Mouse (Mus musculus): ENCODE measurements around the gene Ube2m. TPM values are rescaled to one million over a fixed set of nuclear protein-coding genes. Genes with fewer than 3 reads are reported as not detected.

Ube2m gene
- total and polyA plus RNA-seq, 2 experiments from 2014 or later: 146 to 383 TPM

GRCm38 (mm10) chr7:13023928-13024731 is 13.9 kb downstream of the Ube2m start:
- DNase-seq (ENCODE audit: low spot score) (peak; percentile 97), ATAC-seq (ENCODE audit: low FRiP score) (peak; percentile 92)
- H3K27ac ChIP-seq (ENCODE audit: low read depth, low read length): peak overlapping the region; percentile 99
- peaks cover 26% of the 10 kb centered on the region for H3K36me3 ChIP-seq (ENCODE audit: insufficient read depth, low read length)
- TF ChIP-seq CTCF (IDR thresholded peaks at IDR 0.05): peak; percentile 28
- H3K27me3 ChIP-seq (ENCODE audit: insufficient read depth, low read length): no peaks in the 10 kb centered on the region
- H3K9me3 ChIP-seq (ENCODE audit: low read length): no peaks in the 10 kb centered on the region
- under 1% methylated on average over 78 of the region's 95 CpGs for WGBS
- H3K4me1 ChIP-seq (ENCODE audit: insufficient read depth, low read length): peaks cover 5% of the 10 kb centered on the region; the same call in 1 of the 2 replicates
- peak overlapping the region; percentile 93 for H3K9ac ChIP-seq (replicated peaks; ENCODE audit: low read length, poor library complexity, severe bottlenecking)
- H3K4me2 ChIP-seq (ENCODE audit: low read depth, low read length, poor library complexity, severe bottlenecking): peak overlapping the region; percentile 96
- peak overlapping the region; percentile 85 for H3K4me3 ChIP-seq (ENCODE audit: low read depth, low read length)

DNA sequence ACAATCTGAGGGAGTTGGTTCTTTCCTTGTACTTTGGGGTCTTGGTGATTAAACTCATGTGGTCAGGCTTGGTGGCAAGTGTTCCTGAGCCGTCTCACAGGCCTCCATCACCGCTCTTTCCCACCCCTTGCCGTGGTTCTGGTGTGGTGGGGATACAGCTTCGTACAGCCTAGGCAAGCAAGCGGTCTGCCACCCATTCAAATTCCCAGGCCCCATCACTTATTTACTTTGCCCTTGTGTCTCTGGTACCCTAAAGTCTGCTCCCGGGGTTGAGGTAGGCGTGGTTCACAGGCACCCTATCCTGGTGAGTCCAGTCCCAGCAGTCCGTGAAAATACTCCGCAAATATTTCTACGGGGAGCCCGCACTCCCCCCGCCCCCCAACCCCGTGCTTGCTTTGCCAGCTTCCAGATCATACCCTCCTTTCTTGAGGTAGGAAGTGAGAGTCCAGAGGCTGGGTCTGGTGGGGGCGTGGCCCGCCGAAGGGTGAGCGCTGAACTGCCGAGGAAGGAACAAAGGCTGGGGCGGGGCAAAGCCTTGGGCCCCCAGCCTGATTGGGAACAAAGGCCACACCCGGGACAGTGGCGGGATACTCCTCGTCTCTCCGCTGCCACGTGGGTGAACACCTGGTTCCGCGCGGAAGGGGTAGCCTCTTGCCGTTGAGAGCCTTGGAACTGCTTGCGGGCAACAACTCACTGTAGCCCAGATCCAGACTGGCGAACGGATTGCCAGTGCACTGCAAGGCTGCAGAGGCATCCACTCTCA is 15.1 kb downstream of the Ube2m start:
- no peak for TF ChIP-seq CTCF (IDR thresholded peaks at IDR 0.05)

GRCm38 (mm10) chr7:13015217-13015616 is 22.9 kb downstream of the Ube2m start:
- Histone ChIP-seq H3K27ac (ENCODE audit: low read depth, low read length) (no peak overlapping the region), H3K9me3 (ENCODE audit: low read length) (no peaks in the 10 kb centered on the region), H3K4me3 (ENCODE audit: low read depth, low read length) (no peak overlapping the region), H3K4me1 (ENCODE audit: insufficient read depth, low read length) (0 out of 2 replicates have a peak, but pooled peaks cover 4% of the 10 kb centered on the region), H3K36me3 (ENCODE audit: insufficient read depth, low read length) (no peaks in the 10 kb centered on the region), H3K9ac (replicated peaks; ENCODE audit: low read length, poor library complexity, severe bottlenecking) (no peak overlapping the region), H3K4me2 (ENCODE audit: low read depth, low read length, poor library complexity, severe bottlenecking) (no peak overlapping the region), H3K27me3 (ENCODE audit: insufficient read depth, low read length) (0 out of 2 replicates have a peak, but pooled peaks cover 4% of the 10 kb centered on the region)
- TF ChIP-seq CTCF (IDR thresholded peaks at IDR 0.05): no peak
- DNase-seq (ENCODE audit: low spot score) (no peak), ATAC-seq (ENCODE audit: low FRiP score) (no peak)
- 94% methylated on average over 1 of the region's 1 CpGs for WGBS

More for the DNA sequence above, 15.1 kb downstream of the Ube2m start:
- 3% methylated on average over 31 of the region's 31 CpGs for WGBS
- peaks cover 14% of the 10 kb centered on the region for H3K36me3 ChIP-seq (ENCODE audit: insufficient read depth, low read length)
- H3K4me1 ChIP-seq (ENCODE audit: insufficient read depth, low read length): peaks cover 5% of the 10 kb centered on the region; the same call in 1 of the 2 replicates
- ATAC-seq (ENCODE audit: low FRiP score): peak; percentile 10; the same call in 1 of the 2 replicates
- DNase-seq (ENCODE audit: low spot score): peak; percentile 69
- no peaks in the 10 kb centered on the region for H3K27me3 ChIP-seq (ENCODE audit: insufficient read depth, low read length)
- no peaks in the 10 kb centered on the region for H3K9me3 ChIP-seq (ENCODE audit: low read length)
- peak overlapping the region; percentile 96 for H3K4me2 ChIP-seq (ENCODE audit: low read depth, low read length, poor library complexity, severe bottlenecking)
- H3K9ac ChIP-seq (replicated peaks; ENCODE audit: low read length, poor library complexity, severe bottlenecking): peak overlapping the region; percentile 66
- 0 out of 2 replicates have a peak overlapping the region, but pooled peaks have one; percentile 27 for H3K27ac ChIP-seq (ENCODE audit: low read depth, low read length)
- peak overlapping the region; percentile 85 for H3K4me3 ChIP-seq (ENCODE audit: low read depth, low read length)

DNA sequence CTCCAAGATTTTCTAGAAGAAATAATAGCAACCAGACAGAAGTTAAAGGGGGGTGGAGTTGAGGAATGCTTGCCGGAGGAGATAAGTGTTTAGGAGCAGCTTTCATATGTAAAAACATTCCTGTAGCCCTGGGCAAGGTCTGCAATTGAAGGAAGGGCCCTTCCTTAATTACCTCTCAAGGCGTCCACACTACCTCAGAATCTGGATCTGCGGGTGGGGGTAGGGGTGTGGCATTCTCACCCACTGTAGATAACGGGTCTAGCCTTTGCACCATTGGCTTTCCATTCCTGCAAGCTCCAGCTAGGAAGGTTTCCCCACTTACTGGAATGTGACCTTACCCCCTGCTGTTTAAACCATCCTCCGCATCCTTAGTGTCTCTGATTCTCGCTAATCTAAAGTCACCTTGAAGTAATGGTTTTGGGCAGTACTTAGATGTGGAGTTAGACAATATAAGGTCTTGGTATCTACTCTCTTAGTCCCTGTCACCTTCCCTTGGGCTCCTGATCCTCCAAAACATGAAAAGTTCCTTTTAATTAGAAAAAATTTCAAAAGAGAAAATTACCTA is 23.7 kb downstream of the Ube2m start:
- DNase-seq (ENCODE audit: low spot score) (no peak), ATAC-seq (ENCODE audit: low FRiP score) (no peak)
- no peak overlapping the region for H3K9ac ChIP-seq (replicated peaks; ENCODE audit: low read length, poor library complexity, severe bottlenecking)
- H3K4me1 ChIP-seq (ENCODE audit: insufficient read depth, low read length): 0 out of 2 replicates have a peak, but pooled peaks cover 4% of the 10 kb centered on the region
- H3K4me2 ChIP-seq (ENCODE audit: low read depth, low read length, poor library complexity, severe bottlenecking): no peak overlapping the region
- WGBS: 42% methylated on average over 6 of the region's 6 CpGs
- 0 out of 2 replicates have a peak, but pooled peaks cover 4% of the 10 kb centered on the region for H3K27me3 ChIP-seq (ENCODE audit: insufficient read depth, low read length)
- no peak overlapping the region for H3K27ac ChIP-seq (ENCODE audit: low read depth, low read length)
- no peak overlapping the region for H3K4me3 ChIP-seq (ENCODE audit: low read depth, low read length)
- H3K36me3 ChIP-seq (ENCODE audit: insufficient read depth, low read length): no peaks in the 10 kb centered on the region
- no peaks in the 10 kb centered on the region for H3K9me3 ChIP-seq (ENCODE audit: low read length)
- TF ChIP-seq CTCF (IDR thresholded peaks at IDR 0.05): no peak

DNA sequence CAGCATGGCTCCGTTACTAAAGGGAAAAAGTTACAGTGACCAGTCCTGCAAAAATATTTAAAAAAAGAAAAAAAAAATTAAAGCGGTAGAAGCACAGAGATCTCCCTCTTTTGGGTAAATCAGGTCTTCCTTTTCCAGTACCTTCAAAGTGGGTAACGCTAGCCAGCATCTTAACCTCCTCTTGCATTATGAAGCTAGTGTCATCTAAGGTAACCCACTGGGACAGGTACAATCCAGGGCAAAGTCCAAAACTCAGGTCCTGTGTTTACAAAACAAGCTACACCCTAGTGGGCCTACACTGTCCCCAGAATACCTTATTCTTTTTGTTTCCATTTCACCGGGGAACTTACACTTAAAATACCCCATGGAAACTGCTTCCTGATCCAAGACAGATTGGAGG is 24.4 kb downstream of the Ube2m start:
- no peaks in the 10 kb centered on the region for H3K36me3 ChIP-seq (ENCODE audit: insufficient read depth, low read length)
- no peak overlapping the region for H3K9ac ChIP-seq (replicated peaks; ENCODE audit: low read length, poor library complexity, severe bottlenecking)
- no peak overlapping the region for H3K4me3 ChIP-seq (ENCODE audit: low read depth, low read length)
- no peak for ATAC-seq (ENCODE audit: low FRiP score)
- H3K9me3 ChIP-seq (ENCODE audit: low read length): no peaks in the 10 kb centered on the region
- no peak for TF ChIP-seq CTCF (IDR thresholded peaks at IDR 0.05)
- no peak overlapping the region for H3K27ac ChIP-seq (ENCODE audit: low read depth, low read length)
- H3K4me2 ChIP-seq (ENCODE audit: low read depth, low read length, poor library complexity, severe bottlenecking): no peak overlapping the region
- WGBS: 74% methylated on average over 4 of the region's 4 CpGs
- H3K4me1 ChIP-seq (ENCODE audit: insufficient read depth, low read length): 0 out of 2 replicates have a peak, but pooled peaks cover 4% of the 10 kb centered on the region
- DNase-seq (ENCODE audit: low spot score): no peak
- H3K27me3 ChIP-seq (ENCODE audit: insufficient read depth, low read length): 0 out of 2 replicates have a peak, but pooled peaks cover 4% of the 10 kb centered on the region
